Mouse (Mus musculus): ENCODE measurements around the gene Robo1.

- no peak for TF ChIP-seq POLR2A (IDR thresholded peaks at IDR 0.05; ENCODE audit: low read depth, low read length)
- TF ChIP-seq CTCF (conservative IDR thresholded peaks at IDR 0.05; ENCODE audit: insufficient read depth, insufficient read length, low read depth, low read length), result no peak
Observed at GRCm38 (mm10) chr16:72769214-72769834, 461.2 kb downstream of the Robo1 start.
